Mouse (Mus musculus): ENCODE results near the gene Myrip. TPM values are rescaled to one million over a fixed set of nuclear protein-coding genes. Genes with fewer than 3 reads are reported as not detected.

The Myrip gene
- total RNA-seq, 2 experiments from 2014 or later: 79.9 to 84.9 TPM

GRCm38 (mm10) chr9:120521161-120521560 lies 219.8 kb downstream of the Myrip start:
- DNase-seq (ENCODE audit: low spot score in 2 of 2): no peak

Other genes with a start within 250 kb of the Myrip start
- 10 to 100 TPM; 26.6 to 28.4 TPM for gene Cx3cr1, start 231.6 kb upstream of the Myrip start, total RNA-seq (2021)
- not detected for gene Ccr8, start 209.4 kb upstream of the Myrip start, total RNA-seq (2021)
- 10 to 100 TPM; 26.0 to 26.5 TPM for gene Slc25a38, start 191.1 kb upstream of the Myrip start, total RNA-seq (2021)
- 100 to 1,000 TPM; 449 to 459 TPM for gene Rpsa, start 173.8 kb upstream of the Myrip start, total RNA-seq (2021)
- gene Mobp, start 151.8 kb upstream of the Myrip start, total RNA-seq (2021): 100 to 1,000 TPM; 189 to 204 TPM
- gene Eif1b, start 190.7 kb downstream of the Myrip start, total RNA-seq (2021): 100 to 1,000 TPM; 198 to 202 TPM
- 1 to 10 TPM; 7.8 to 8.5 TPM for gene Entpd3, start 238.3 kb downstream of the Myrip start, total RNA-seq (2021)